Mouse (Mus musculus) ES-Bruce4 (cell line): Measurements from ENCODE around the gene Rnd2.
A peak's percentile ranks its signal among the peaks of the same experiment; 100 is the strongest.

Source experiments
- CTCF ChIP-seq: IDR thresholded peaks from one replicate; pipeline ENCODE4 v1.8.1; 2011; ENCODE audit warnings: low read depth, low read length
- EP300 ChIP-seq: IDR thresholded peaks from 2 replicates; pipeline ENCODE4 v1.6.1; 2011; ENCODE audit warnings: low read depth, low read length; ENCODE audit not compliant: insufficient read depth
- POLR2A ChIP-seq: IDR thresholded peaks from one replicate; pipeline ENCODE4 v1.8.1; 2011; ENCODE audit warnings: low read length; ENCODE audit not compliant: insufficient read depth

DNA sequence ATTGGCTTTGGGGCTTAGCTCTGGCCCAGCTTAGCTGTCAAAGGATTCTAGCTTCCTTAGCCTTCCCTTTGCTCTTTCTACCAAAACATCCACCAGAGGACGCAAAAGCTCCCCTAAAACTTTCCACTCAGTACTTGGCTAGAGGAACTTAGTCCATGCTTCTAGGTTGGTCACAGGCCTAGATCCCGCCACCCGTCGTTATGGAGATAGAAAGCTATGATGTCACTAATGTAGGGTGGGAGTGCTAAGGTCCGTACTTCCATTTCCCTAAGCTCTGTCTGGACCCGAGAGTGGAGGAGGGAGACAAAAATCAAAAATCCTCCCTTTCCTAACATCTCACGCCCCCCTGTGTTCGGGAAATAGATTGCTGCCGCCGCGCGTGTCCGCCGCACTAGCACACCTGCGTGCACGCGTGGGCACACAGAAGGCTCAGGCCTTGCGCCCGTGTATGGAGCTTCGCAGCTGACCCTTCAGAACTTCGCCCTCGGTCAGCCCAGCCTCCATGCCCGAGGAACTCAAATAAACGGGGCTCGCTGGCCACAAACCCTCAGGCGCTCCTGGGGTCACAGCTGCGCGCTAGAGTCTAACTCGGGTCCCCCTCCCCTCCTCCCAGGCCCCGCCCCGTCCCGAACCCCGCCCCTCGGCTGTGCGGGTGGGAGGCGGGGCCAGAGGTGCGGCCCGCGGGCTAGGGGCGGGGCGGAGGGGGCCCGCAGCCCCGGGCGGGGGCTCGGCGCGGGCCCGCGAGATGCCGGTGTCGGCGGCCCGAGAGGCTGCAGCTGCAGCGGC lies 2.9 kb downstream of the Rnd2 start:
- TF ChIP-seq EP300 (no peak), POLR2A (peak; percentile 35), CTCF (peak; percentile 14)
